Mouse (Mus musculus) forebrain, embryonic 11.5 days (tissue): ENCODE results near the gene Creb3l2. TPM values are rescaled to one million over a fixed set of nuclear protein-coding genes. Genes with fewer than 3 reads are reported as not detected.

Experiments used
- ATAC-seq: fragments of 200-750 bp; cut with Nextera tagmentation; replicated peaks from 2 replicates; pipeline ENCODE4 v1.8.0; 2017; ENCODE audit warnings: moderate TSS enrichment; ENCODE audit not compliant: low FRiP score
- DNase-seq: peaks from one replicate; pipeline ENCODE4 v3.0.0-alpha.2; 2017; ENCODE audit warnings: low spot score
- H3K27ac ChIP-seq: fragments of 300-500 bp; sonication (generic); 2 replicates; pipeline ENCODE4 v1.5.1; 2014; ENCODE audit warnings: low read depth, low read length
- H3K27me3 ChIP-seq: fragments of 300-500 bp; sonication (generic); 2 replicates; pipeline ENCODE4 v1.6.1; 2014; ENCODE audit warnings: mild to moderate bottlenecking, low read length, mixed read lengths; ENCODE audit not compliant: control insufficient read depth, insufficient read depth
- H3K36me3 ChIP-seq: fragments of 300-500 bp; sonication (generic); 2 replicates; pipeline ENCODE4 v1.6.1; 2014; ENCODE audit warnings: mild to moderate bottlenecking, low read length, moderate library complexity, mixed read lengths; ENCODE audit not compliant: control insufficient read depth, insufficient read depth
- H3K4me1 ChIP-seq: fragments of 300-500 bp; sonication (generic); replicated peaks from 2 replicates; pipeline ENCODE4 v1.6.1; 2014; ENCODE audit warnings: low read length, mixed read lengths; ENCODE audit not compliant: control insufficient read depth, insufficient read depth
- H3K4me2 ChIP-seq: fragments of 300-500 bp; sonication (generic); 2 replicates; pipeline ENCODE4 v1.6.1; 2014; ENCODE audit warnings: low read depth, mild to moderate bottlenecking, low read length, moderate library complexity, mixed read lengths; ENCODE audit not compliant: severe bottlenecking
- H3K4me3 ChIP-seq: fragments of 300-500 bp; sonication (generic); 2 replicates; pipeline ENCODE4 v1.5.1; 2014; ENCODE audit warnings: low read depth, low read length
- H3K9ac ChIP-seq: fragments of 300-500 bp; sonication (generic); 2 replicates; pipeline ENCODE4 v1.6.1; 2014; ENCODE audit warnings: low read length
- H3K9me3 ChIP-seq: fragments of 300-500 bp; sonication (generic); 2 replicates; pipeline ENCODE4 v1.6.1; 2016; ENCODE audit warnings: low read length, mixed read lengths; ENCODE audit not compliant: control insufficient read depth
- WGBS: fragments of 180-500 bp; shearing (Covaris S2); extraction: QIAGEN DNeasy Blood & Tissue Kit; methylation state at CpG from one replicate; pipeline ENCODE4 v1.1.7; 2014; 5-methylcytosine and 5-hydroxymethylcytosine counted together
- polyA plus RNA-seq: library from polyadenylated mRNA; unstranded; fragments of >200 nt; fragmentation: Nextera tagmentation; extraction: Ambion mirVana; gene quantifications from 2 replicates; pipeline ENCODE4 v1.2.1, GENCODE M21; 2014

Creb3l2 gene
- polyA plus RNA-seq, 1 experiment from 2014 or later = 6.9 TPM

DNA sequence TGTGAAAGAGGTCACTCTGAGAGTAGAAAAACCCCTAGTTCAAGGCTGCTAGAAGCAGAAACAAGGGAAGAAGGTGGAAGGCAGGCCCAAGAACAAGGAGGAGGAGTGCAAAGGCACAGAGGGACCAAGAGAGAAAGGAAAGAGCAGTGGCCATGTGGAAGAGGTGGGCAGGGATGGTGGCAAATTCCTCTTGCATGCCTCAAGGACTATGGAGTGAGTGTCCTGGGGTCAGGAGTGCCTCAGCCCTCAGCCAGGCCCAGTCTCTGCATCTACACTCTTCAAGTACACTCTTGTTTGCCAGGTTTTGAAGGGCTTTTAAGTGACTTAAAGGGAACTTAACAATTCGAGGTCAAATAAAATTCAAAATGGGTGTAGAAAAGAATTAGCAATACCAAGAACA is 18.6 kb downstream of the Creb3l2 start:
- Histone ChIP-seq H3K36me3 (no peaks in the 10 kb centered on the region), H3K4me2 (no peak overlapping the region), H3K9ac (no peak overlapping the region), H3K27ac (no peak overlapping the region), H3K4me1 (no peaks in the 10 kb centered on the region), H3K9me3 (no peaks in the 10 kb centered on the region), H3K4me3 (no peak overlapping the region), H3K27me3 (no peaks in the 10 kb centered on the region)
- no peak for DNase-seq
- ATAC-seq = no peak
- 79% methylated on average over 1 of the region's 1 CpGs for WGBS

DNA sequence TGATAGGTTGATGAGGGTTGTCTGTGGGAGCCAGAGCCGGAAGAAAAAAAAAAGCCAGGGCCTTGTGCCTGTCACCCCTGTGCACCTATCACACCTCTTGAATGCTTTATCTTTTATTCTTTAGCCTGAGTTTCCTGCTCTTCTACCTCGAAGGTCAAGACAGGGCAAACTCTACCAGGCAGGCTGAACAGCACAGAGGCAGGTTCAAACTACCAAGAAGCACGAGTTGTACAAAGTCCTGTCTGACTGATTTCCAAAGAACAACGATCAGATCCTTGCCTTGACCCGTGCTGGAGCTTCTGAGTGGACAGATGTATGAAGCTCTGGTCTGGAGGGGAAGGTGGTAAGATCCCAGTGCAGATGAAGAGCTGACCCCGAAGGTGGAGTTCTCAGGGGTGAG is 20.8 kb downstream of the Creb3l2 start:
- no peak overlapping the region for H3K27ac ChIP-seq
- no peaks in the 10 kb centered on the region for H3K36me3 ChIP-seq
- DNase-seq (no peak), ATAC-seq (no peak)
- no peak overlapping the region for H3K4me3 ChIP-seq
- H3K27me3 ChIP-seq = no peaks in the 10 kb centered on the region
- WGBS = 84% methylated on average over 6 of the region's 6 CpGs
- H3K9me3 ChIP-seq = no peaks in the 10 kb centered on the region
- H3K4me2 ChIP-seq = no peak overlapping the region
- no peaks in the 10 kb centered on the region for H3K4me1 ChIP-seq
- no peak overlapping the region for H3K9ac ChIP-seq

DNA sequence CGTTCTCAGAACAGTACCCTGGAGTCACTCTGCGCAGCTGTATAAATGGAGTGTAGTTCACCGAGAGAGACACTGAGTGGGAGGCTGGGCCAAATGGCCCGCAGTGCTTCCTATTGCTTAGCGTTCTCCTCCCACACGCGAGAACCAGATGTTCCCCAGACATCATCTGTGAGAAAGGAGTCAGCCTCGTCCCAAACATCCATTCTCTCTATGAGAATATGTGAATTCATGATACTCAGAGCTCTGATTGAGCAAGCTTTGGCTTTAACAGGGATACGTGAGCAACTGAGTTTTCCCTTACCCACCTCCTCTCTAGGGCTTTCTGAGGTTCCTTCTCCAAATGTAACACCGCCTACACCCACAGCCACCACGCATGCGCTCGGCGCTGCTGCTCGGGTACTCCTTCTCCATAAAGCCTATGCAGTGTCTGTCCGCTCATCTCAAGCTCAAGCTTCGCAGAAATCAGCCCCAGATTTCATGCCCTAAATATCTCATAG is 22.5 kb downstream of the Creb3l2 start:
- WGBS = 88% methylated on average over 17 of the region's 17 CpGs
- no peaks in the 10 kb centered on the region for H3K4me1 ChIP-seq
- H3K4me3 ChIP-seq = no peak overlapping the region

DNA sequence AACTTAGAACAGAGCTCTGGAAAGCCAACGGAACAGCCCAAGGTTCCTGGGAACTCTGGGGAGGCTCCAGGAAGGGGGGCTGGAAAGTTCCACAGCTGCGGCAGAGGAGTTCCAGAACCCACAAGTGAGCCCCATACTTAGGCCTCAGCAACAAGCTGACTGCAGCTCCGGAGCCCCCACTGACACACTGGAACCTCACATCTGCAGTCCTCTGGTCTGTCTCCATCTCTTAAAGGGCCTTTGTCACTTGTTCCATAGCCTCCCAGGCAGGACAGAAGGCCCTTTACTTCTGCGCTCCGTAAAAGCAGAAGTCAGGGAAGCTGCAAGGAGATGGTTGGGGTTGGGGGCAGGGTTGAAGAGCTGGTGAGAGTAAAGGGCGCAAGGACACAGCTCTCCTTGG is 23.0 kb downstream of the Creb3l2 start:
- Histone ChIP-seq H3K4me3 (no peak overlapping the region), H3K36me3 (no peaks in the 10 kb centered on the region), H3K9ac (no peak overlapping the region), H3K4me1 (no peaks in the 10 kb centered on the region), H3K27ac (no peak overlapping the region), H3K27me3 (no peaks in the 10 kb centered on the region), H3K9me3 (no peaks in the 10 kb centered on the region), H3K4me2 (no peak overlapping the region)
- ATAC-seq (no peak), DNase-seq (no peak)
- WGBS = 76% methylated on average over 6 of the region's 6 CpGs

More for the DNA sequence above, 22.5 kb downstream of the Creb3l2 start:
- Histone ChIP-seq H3K9me3 (no peaks in the 10 kb centered on the region), H3K9ac (no peak overlapping the region), H3K27me3 (no peaks in the 10 kb centered on the region), H3K36me3 (no peaks in the 10 kb centered on the region), H3K4me2 (no peak overlapping the region), H3K27ac (no peak overlapping the region)
- DNase-seq (no peak), ATAC-seq (no peak)

DNA sequence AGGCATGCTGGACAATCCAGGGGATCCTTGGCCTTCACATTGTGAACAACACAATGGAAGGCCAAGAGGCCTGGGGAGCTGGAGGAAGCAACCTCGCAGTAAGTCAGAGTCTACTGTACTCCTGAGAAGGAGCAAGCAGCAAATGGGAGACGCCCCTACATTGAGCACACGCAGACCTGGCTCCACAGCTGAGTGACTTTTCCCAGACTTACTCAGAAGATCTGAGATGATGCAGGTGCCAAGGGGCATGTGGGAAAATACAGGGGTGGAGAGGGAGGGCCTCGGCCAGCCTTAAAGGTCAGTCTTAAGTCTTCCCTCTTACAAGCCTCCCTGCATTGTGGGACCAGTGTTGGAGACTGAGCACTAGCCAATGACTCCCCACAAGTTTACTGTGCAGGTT is 25.2 kb downstream of the Creb3l2 start:
- no peak for ATAC-seq

DNA sequence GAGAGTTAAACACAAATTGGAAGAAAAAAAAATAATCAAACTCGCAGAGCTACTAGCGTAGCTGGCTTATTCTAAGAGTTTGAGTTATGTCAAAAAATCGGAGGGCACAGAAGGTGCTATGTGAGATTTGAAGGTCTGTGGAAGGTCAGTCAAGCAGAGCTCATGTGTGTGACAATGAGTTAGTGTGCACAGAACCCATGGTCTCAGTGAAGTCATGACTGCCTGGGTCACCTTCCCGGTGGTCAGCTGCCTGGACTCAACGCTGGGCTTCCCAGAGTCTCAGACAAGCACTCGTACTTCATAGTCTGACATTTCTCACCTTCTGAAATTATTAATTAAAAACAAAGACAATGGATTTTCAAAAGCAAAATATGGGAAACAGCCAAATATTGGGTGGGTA is 26.4 kb downstream of the Creb3l2 start:
- DNase-seq (no peak), ATAC-seq (no peak)
- Histone ChIP-seq H3K4me3 (no peak overlapping the region), H3K36me3 (no peaks in the 10 kb centered on the region), H3K27me3 (no peaks in the 10 kb centered on the region), H3K27ac (no peak overlapping the region), H3K4me2 (no peak overlapping the region), H3K4me1 (no peaks in the 10 kb centered on the region), H3K9me3 (no peaks in the 10 kb centered on the region), H3K9ac (no peak overlapping the region)
- 92% methylated on average over 6 of the region's 6 CpGs for WGBS

More for the DNA sequence above, 25.2 kb downstream of the Creb3l2 start:
- 78% methylated on average over 4 of the region's 4 CpGs for WGBS
- H3K4me2 ChIP-seq = no peak overlapping the region
- no peak overlapping the region for H3K27ac ChIP-seq
- H3K4me3 ChIP-seq = no peak overlapping the region
- no peak for DNase-seq
- H3K9ac ChIP-seq = no peak overlapping the region
- no peaks in the 10 kb centered on the region for H3K9me3 ChIP-seq
- no peaks in the 10 kb centered on the region for H3K36me3 ChIP-seq
- H3K4me1 ChIP-seq = no peaks in the 10 kb centered on the region
- H3K27me3 ChIP-seq = no peaks in the 10 kb centered on the region

DNA sequence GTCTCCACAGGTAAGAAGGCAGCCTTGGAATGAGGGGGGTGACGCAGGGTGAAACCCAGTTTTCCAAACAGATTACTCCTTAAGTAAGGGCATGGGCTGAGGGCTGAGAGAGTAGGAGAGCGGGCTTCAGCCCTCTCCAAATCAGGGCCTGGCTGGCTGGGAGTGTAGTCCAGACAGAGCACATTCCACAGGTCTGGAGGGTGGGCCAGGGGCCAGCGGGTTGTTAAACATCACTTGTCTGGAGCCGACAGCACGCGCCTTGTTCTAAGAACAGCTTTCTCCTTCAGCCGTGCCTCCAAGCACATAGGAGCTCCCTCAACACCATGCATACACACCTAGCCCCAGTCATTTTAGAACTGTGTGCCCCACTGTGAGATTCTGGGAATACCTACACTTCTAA is 26.9 kb downstream of the Creb3l2 start:
- no peak overlapping the region for H3K4me2 ChIP-seq
- WGBS = 59% methylated on average over 7 of the region's 7 CpGs
- no peaks in the 10 kb centered on the region for H3K4me1 ChIP-seq
- DNase-seq (no peak), ATAC-seq (no peak)
- no peaks in the 10 kb centered on the region for H3K27me3 ChIP-seq
- no peak overlapping the region for H3K4me3 ChIP-seq
- H3K9me3 ChIP-seq = no peaks in the 10 kb centered on the region
- no peaks in the 10 kb centered on the region for H3K36me3 ChIP-seq
- H3K27ac ChIP-seq = no peak overlapping the region
- H3K9ac ChIP-seq = no peak overlapping the region

DNA sequence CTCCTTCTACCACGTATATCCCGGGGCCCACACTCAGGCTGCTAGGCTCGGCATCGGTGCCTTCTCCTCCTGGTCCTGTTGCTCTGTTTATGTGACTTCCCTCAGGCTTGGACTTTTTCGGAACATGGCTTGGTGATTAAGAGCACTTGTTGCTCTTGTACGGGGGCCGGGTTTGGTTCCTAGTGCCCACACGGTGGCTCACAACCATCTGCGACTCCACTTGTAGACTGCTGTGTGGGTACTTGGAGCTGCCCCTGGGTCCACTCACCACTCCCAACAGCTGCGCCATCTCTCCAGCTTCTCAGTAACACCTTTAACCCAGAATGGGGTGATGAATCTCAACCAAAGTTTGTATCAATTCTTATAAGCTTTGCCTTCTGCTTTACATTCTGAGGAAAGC is 27.4 kb downstream of the Creb3l2 start:
- Histone ChIP-seq H3K4me3 (no peak overlapping the region), H3K9me3 (no peaks in the 10 kb centered on the region), H3K4me2 (no peak overlapping the region), H3K4me1 (no peaks in the 10 kb centered on the region), H3K27me3 (no peaks in the 10 kb centered on the region), H3K27ac (no peak overlapping the region), H3K9ac (no peak overlapping the region), H3K36me3 (no peaks in the 10 kb centered on the region)
- 92% methylated on average over 10 of the region's 10 CpGs for WGBS
- no peak for ATAC-seq
- no peak for DNase-seq

DNA sequence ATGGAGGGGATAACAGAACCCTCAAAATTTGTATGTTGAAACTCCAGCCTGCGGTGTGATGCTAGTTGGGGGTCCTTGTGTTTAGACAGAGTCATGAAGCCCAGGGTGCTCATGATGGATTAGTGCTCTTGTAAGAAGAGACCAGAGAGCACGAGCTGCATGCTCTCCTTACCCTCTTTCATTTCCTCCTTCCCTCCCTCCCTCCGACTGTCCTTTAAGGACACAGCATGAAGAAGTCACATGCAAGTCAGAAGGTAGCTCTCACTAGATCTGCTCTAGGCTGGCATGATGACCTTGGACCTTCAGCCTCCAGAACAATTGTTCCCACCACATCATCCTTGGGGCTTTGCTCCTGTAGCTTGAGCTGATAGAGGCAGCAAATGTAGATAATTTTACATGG is 30.2 kb downstream of the Creb3l2 start:
- WGBS = 82% methylated on average over 3 of the region's 3 CpGs
- no peak for ATAC-seq
- H3K4me1 ChIP-seq = no peaks in the 10 kb centered on the region
- no peak overlapping the region for H3K4me3 ChIP-seq
- no peaks in the 10 kb centered on the region for H3K36me3 ChIP-seq
- no peaks in the 10 kb centered on the region for H3K27me3 ChIP-seq
- no peak overlapping the region for H3K9ac ChIP-seq
- DNase-seq = no peak
- no peaks in the 10 kb centered on the region for H3K9me3 ChIP-seq
- no peak overlapping the region for H3K27ac ChIP-seq
- no peak overlapping the region for H3K4me2 ChIP-seq
